Mouse (Mus musculus) hindbrain, embryonic 15.5 days (tissue): Measurements from ENCODE around the gene Olfr934. TPM values are rescaled to one million over a fixed set of nuclear protein-coding genes. Genes with fewer than 3 reads are reported as not detected.

Experiments used
- ATAC-seq: fragments of 200-750 bp; cut with Nextera tagmentation; 2 replicates; pipeline ENCODE4 v1.8.0; 2017; ENCODE audit warnings: low read depth, moderate number of reproducible peaks, moderate TSS enrichment; ENCODE audit not compliant: low FRiP score
- H3K27ac ChIP-seq: fragments of 300-500 bp; sonication (generic); replicated peaks from 2 replicates; pipeline ENCODE4 v1.5.1; 2015; ENCODE audit warnings: mild to moderate bottlenecking, inconsistent platforms
- H3K27me3 ChIP-seq: fragments of 300-500 bp; sonication (generic); 2 replicates; pipeline ENCODE4 v1.6.1; 2015; ENCODE audit warnings: control low read depth, inconsistent platforms
- H3K36me3 ChIP-seq: fragments of 300-500 bp; sonication (generic); 2 replicates; pipeline ENCODE4 v1.6.1; 2015; ENCODE audit warnings: control low read depth, inconsistent platforms
- H3K4me1 ChIP-seq: fragments of 300-500 bp; sonication (generic); replicated peaks from 2 replicates; pipeline ENCODE4 v1.6.1; 2015; ENCODE audit warnings: control low read depth, inconsistent platforms
- H3K4me2 ChIP-seq: fragments of 300-500 bp; sonication (generic); 2 replicates; pipeline ENCODE4 v1.6.1; 2015; ENCODE audit warnings: moderate library complexity, mild to moderate bottlenecking, inconsistent platforms
- H3K4me3 ChIP-seq: fragments of 300-500 bp; sonication (generic); 2 replicates; pipeline ENCODE4 v1.5.1; 2015; ENCODE audit warnings: mild to moderate bottlenecking, inconsistent platforms
- H3K9ac ChIP-seq: fragments of 300-500 bp; sonication (generic); 2 replicates; pipeline ENCODE4 v1.6.1; 2015; ENCODE audit warnings: inconsistent platforms
- H3K9me3 ChIP-seq: fragments of 300-500 bp; sonication (generic); 2 replicates; pipeline ENCODE4 v1.6.1; 2016; ENCODE audit warnings: control low read depth, inconsistent platforms
- WGBS: fragments of 180-500 bp; shearing (Covaris S2); methylation state at CpG from one replicate; pipeline ENCODE4 v1.1.7; 2015; 5-methylcytosine and 5-hydroxymethylcytosine counted together
- polyA plus RNA-seq: library from polyadenylated mRNA; unstranded; fragments of >200 nt; fragmentation: Nextera tagmentation; extraction: Ambion mirVana; gene quantifications from 2 replicates; pipeline ENCODE4 v1.2.1, GENCODE M21; 2015

Olfr934 gene
- not detected in 2 replicates for polyA plus RNA-seq

- WGBS: 91% methylated on average over 2 of the region's 2 CpGs
- no peak for ATAC-seq
Measured at GRCm38 (mm10) chr9:38988215-38988614, at the start of gene Olfr934. Gene Olfr934 (minus strand): TSS chr9:38988315.

GRCm38 (mm10) chr9:39023277-39023676 is 35.2 kb upstream of the Olfr934 start, which contains the start of gene Olfr146:
Gene Olfr146 (minus strand): TSS chr9:39023377.
- H3K9ac ChIP-seq: no peak within 1 kb of the TSS
- H3K9me3 ChIP-seq: no peaks in the 10 kb centered on the region
- no peak for ATAC-seq
- H3K4me2 ChIP-seq: no peak within 1 kb of the TSS
- H3K4me1 ChIP-seq: no peaks in the 10 kb centered on the region
- no peaks in the 10 kb centered on the region for H3K27me3 ChIP-seq
- H3K27ac ChIP-seq: no peak within 1 kb of the TSS
- no peaks in the 10 kb centered on the region for H3K36me3 ChIP-seq
- H3K4me3 ChIP-seq: no peak within 1 kb of the TSS
- 70% methylated on average over 1 of the region's 1 CpGs for WGBS

More at GRCm38 (mm10) chr9:38988215-38988614, at the start of gene Olfr934:
- H3K9ac ChIP-seq: no peak within 1 kb of the TSS
- H3K4me2 ChIP-seq: no peak within 1 kb of the TSS
- H3K9me3 ChIP-seq: no peaks in the 10 kb centered on the region
- no peaks in the 10 kb centered on the region for H3K4me1 ChIP-seq
- no peak within 1 kb of the TSS for H3K4me3 ChIP-seq
- no peaks in the 10 kb centered on the region for H3K27me3 ChIP-seq
- no peak within 1 kb of the TSS for H3K27ac ChIP-seq
- no peaks in the 10 kb centered on the region for H3K36me3 ChIP-seq

GRCm38 (mm10) chr9:38999583-38999982 is 11.5 kb upstream of the Olfr934 start, which contains the start of gene Olfr935:
Gene Olfr935 (minus strand): TSS chr9:38999683.
- no peak within 1 kb of the TSS for H3K4me2 ChIP-seq
- no peak within 1 kb of the TSS for H3K9ac ChIP-seq
- ATAC-seq: no peak
- no peaks in the 10 kb centered on the region for H3K9me3 ChIP-seq
- no peaks in the 10 kb centered on the region for H3K27me3 ChIP-seq
- WGBS: 87% methylated on average over 2 of the region's 2 CpGs
- H3K36me3 ChIP-seq: no peaks in the 10 kb centered on the region
- H3K4me3 ChIP-seq: no peak within 1 kb of the TSS
- H3K27ac ChIP-seq: no peak within 1 kb of the TSS
- H3K4me1 ChIP-seq: no peaks in the 10 kb centered on the region

GRCm38 (mm10) chr9:38972013-38972412 is 16.1 kb downstream of the Olfr934 start, which contains the start of gene Olfr933:
Gene Olfr933 (plus strand): TSS chr9:38972313.
- no peak for ATAC-seq
- WGBS: 81% methylated on average over 4 of the region's 4 CpGs
- Histone ChIP-seq H3K4me3 (no peak within 1 kb of the TSS), H3K9ac (no peak within 1 kb of the TSS), H3K4me1 (no peaks in the 10 kb centered on the region), H3K27me3 (no peaks in the 10 kb centered on the region), H3K36me3 (no peaks in the 10 kb centered on the region), H3K4me2 (no peak within 1 kb of the TSS), H3K9me3 (no peaks in the 10 kb centered on the region), H3K27ac (no peak within 1 kb of the TSS)

- no peaks in the 10 kb centered on the region for H3K27me3 ChIP-seq
- no peaks in the 10 kb centered on the region for H3K4me1 ChIP-seq
- no peak overlapping the region for H3K9ac ChIP-seq
- no peak overlapping the region for H3K27ac ChIP-seq
- H3K4me2 ChIP-seq: no peak overlapping the region
- ATAC-seq: no peak
- WGBS: 79% methylated on average over 4 of the region's 4 CpGs
- no peaks in the 10 kb centered on the region for H3K9me3 ChIP-seq
- H3K36me3 ChIP-seq: no peaks in the 10 kb centered on the region
- no peak overlapping the region for H3K4me3 ChIP-seq
Measured at GRCm38 (mm10) chr9:38954124-38954416, 34.0 kb downstream of the Olfr934 start.

GRCm38 (mm10) chr9:38953401-38954123 is 34.6 kb downstream of the Olfr934 start:
- Histone ChIP-seq H3K4me2 (no peak overlapping the region), H3K36me3 (no peaks in the 10 kb centered on the region), H3K4me3 (no peak overlapping the region), H3K9me3 (no peaks in the 10 kb centered on the region), H3K27ac (no peak overlapping the region), H3K4me1 (no peaks in the 10 kb centered on the region), H3K27me3 (no peaks in the 10 kb centered on the region), H3K9ac (no peak overlapping the region)
- 72% methylated on average over 7 of the region's 7 CpGs for WGBS
- no peak for ATAC-seq

Other genes starting within 250 kb of the Olfr934 start
- not detected in 2 replicates for gene Olfr920, start 236.0 kb downstream of the Olfr934 start, polyA plus RNA-seq
- not detected in 2 replicates for gene Olfr921, start 215.2 kb downstream of the Olfr934 start, polyA plus RNA-seq
- not detected in 2 replicates for gene Olfr922, start 173.7 kb downstream of the Olfr934 start, polyA plus RNA-seq
- gene Olfr923, start 161.8 kb downstream of the Olfr934 start, polyA plus RNA-seq: not detected in 2 replicates
- gene Olfr924, start 143.9 kb downstream of the Olfr934 start, polyA plus RNA-seq: not detected in 2 replicates
- not detected in 2 replicates for gene Olfr26, start 133.3 kb downstream of the Olfr934 start, polyA plus RNA-seq
- not detected in 2 replicates for gene Olfr926, start 111.2 kb downstream of the Olfr934 start, polyA plus RNA-seq
- not detected in 2 replicates for gene Olfr930, start 58.5 kb downstream of the Olfr934 start, polyA plus RNA-seq
- not detected in 2 replicates for gene Olfr933, start 16.0 kb downstream of the Olfr934 start, polyA plus RNA-seq
- gene Olfr935, start 11.4 kb upstream of the Olfr934 start, polyA plus RNA-seq: not detected in 2 replicates
- gene Olfr146, start 35.1 kb upstream of the Olfr934 start, polyA plus RNA-seq: not detected in 2 replicates
- not detected in 2 replicates for gene Olfr937, start 76.6 kb upstream of the Olfr934 start, polyA plus RNA-seq
- gene Olfr938, start 90.6 kb upstream of the Olfr934 start, polyA plus RNA-seq: not detected in 2 replicates
- not detected in 2 replicates for gene Olfr27, start 139.8 kb upstream of the Olfr934 start, polyA plus RNA-seq
- gene Olfr943, start 178.0 kb upstream of the Olfr934 start, polyA plus RNA-seq: not detected in 2 replicates
- not detected in 2 replicates for gene Olfr944, start 213.6 kb upstream of the Olfr934 start, polyA plus RNA-seq